Mouse (Mus musculus): ENCODE measurements at regions not wholly inside any gene's neighbourhood (a gene's known extent, or its start where the extent isn't known, plus 50 kb on each side); places are given as distances from the start of the nearest gene placed in this dataset.

DNA sequence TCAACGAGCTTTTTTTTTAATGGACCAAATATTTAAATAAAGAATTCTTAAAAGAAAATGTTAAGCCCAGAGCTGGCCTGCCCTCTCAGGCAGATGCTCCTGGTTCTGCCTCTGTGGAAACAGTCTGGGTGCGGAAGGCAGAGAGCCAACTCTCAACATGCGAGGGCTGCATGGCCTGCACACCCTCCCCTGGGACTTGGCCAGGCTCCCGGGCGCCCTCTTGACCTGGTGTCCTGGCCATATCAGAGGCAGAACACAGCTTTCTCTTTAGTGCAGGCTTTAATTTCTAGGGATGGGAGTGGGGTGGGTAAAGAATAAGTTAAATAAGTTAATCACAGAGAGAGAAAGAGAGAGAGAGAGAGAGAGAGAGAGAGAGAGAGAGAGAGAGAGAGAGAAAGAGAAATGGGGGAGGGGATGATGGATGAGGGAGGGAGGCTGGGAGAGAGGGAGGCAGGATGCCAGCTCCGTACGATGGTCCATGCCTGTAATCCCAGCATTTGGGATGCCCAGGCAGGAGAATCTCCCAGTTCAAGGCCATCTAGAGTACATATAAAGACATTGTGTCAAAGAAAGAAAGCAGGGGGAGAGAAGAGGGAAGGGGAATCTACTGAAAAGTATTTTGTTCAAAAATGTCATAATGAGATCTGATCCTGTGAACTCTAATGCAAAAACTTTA lies 123.2 kb upstream of the Plekha5 start:
- DNase-seq (ENCODE audit: low read depth, low spot score), result no peak

DNA sequence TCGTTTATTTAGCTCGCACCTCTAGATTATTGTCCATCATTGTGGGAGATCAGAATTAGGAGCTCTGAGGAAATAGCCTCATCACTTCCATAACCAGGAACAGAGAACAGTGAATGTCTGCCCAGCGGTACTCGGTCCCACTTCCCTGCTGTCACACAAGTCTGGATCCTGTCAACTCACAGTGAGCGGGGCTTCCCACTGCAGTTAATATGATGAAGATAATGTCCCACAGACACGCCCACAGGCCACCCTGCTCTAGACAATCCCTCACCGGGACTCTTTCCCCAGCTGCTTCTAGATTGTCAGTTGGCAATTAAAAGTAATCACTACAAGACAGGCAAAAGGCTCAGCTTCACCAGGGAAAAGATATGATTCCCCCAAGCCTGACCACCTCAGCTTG lies 124.2 kb upstream of the Plekha5 start:
- no peak for DNase-seq (ENCODE audit: low read depth, low spot score)

DNA sequence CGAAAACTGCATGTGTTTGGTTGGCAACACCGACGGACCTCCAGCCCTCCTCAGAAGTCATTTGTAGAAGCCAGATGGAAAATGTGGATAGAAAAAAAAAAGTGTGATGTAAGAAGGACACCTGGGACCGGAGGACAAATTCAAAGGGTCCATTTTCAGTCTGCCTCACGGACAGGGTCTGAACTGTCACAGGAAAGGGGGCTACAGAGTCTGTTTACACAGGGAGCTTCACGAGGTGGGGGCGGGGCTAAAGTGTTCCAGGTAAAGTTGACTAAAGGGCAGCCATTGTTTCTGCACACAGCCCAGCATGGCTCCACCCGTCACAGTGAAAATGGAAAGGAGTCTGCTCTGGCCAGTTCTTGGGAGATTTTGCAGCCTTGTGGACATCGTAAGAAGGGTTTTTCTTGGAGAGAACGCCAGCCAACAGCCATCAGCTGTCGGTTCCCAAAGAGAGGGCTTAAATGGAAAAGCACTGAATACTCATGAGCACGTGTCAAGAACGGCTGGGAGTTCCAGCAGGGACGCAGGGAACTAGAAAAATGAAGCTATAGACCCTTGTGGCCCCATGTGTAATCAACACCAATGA lies 125.8 kb upstream of the Plekha5 start:
- peak; percentile 23 for DNase-seq (ENCODE audit: low read depth, low spot score)

DNA sequence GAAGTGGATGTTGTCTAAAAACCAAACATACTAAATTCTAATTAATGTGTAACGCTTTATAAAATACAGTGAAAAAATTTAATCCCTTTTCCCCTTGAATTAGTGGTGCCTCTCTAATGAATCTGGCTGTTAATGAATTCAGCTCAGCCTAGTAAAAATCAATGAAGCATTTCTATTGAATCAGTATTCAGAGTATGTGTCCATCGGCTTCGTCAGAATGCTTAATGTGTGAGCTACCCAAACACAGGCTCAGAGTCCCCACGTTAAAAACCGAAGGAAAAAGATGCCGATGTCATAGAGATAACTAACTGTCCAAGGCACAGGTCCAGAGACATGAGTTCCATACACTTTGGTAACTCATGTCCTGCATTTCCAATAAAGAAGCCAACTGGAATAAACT lies 126.3 kb upstream of the Plekha5 start:
- no peak for DNase-seq (ENCODE audit: low read depth, low spot score)

DNA sequence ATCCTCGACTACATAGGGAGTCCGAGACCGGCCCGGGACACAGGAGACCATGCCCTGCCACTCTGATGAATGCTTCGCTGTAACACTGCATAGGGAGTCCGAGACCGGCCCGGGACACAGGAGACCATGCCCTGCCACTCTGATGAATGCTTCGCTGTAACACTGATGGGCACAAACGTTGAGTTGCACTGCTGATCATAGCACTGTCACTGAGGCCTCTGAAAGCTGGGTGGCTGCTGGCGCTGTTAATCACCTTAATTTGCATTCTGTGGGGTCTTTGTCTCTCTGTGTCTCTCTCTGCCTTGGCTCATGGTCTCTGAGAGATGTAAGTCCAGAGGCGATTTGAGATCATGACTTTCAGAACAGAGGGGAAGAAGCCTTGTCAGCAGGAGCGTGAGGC lies 133.7 kb upstream of the Plekha5 start:
- DNase-seq (ENCODE audit: low read depth, low spot score), result no peak

DNA sequence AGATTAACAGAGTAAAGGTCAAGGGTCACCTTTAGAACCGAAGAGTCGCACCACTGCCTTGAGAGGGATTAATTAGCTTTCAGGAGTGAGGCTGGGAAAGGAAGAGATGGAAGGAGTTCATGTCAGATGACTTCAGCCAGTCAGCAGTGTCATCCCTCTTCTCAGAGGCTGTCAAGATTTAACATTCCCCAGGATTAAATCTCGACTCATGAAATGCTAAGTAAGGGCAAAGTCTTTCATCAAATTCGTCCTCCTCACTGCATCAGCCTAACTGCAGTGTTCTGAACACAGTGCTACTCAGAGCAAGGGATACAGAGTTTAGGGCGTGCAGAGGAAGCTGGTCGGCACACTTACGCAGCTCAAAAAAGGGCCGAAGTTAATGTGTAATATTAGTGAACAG lies 135.1 kb upstream of the Plekha5 start:
- DNase-seq (ENCODE audit: low read depth, low spot score), result no peak

DNA sequence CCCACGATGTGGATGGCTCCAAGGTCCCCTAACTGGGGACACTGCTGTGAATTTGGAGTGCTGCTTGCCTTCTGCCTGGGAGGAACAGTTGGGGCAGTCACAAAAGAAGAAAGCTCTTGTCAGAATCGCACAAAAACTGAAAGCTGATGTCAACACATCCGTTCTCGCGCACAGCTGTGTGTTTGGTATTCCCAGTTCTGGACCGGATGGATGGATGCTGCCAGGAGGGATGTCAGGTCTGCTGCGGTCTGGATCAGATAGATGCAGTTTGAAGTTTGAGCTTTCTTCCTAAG lies 141.6 kb upstream of the Plekha5 start:
- DNase-seq (ENCODE audit: low read depth, low spot score), result no peak

DNA sequence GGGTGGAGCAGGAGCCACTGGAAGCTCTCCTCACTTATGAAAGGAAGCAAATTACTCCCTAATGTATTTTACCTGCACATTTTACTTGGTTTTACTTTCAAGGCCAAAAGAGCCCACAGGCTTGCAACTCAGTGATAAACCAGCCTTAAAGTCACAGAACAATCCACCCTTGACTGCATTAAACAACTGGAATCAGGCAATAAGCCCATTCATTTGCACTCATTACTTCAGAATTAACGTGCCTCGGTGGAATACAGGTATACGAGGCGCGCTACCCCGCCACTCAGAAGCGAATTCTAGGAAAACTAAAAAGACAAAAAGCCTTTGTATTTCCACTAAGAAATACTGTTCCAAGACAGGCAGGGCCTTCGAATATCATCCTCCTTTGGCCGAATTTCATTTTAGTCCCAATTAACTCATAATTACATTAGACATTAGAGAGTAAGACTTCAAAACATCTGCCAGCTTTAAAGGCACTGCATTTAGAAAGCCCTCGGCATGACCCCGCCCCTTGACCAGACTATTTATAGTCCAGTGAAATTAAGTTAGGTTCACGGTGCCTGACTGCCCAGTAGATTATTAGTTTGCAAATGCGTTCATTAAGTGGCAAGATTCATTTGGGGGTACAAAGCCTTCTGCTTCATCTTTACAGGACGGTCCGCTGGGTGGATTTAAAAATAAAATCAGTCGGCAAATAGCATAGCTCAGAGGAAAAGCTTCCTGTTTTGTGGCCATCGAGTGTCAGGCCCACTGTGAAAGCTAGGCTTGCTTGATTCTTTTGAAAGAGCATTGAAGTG lies 142.2 kb upstream of the Plekha5 start:
- DNase-seq (ENCODE audit: low read depth, low spot score), result no peak

DNA sequence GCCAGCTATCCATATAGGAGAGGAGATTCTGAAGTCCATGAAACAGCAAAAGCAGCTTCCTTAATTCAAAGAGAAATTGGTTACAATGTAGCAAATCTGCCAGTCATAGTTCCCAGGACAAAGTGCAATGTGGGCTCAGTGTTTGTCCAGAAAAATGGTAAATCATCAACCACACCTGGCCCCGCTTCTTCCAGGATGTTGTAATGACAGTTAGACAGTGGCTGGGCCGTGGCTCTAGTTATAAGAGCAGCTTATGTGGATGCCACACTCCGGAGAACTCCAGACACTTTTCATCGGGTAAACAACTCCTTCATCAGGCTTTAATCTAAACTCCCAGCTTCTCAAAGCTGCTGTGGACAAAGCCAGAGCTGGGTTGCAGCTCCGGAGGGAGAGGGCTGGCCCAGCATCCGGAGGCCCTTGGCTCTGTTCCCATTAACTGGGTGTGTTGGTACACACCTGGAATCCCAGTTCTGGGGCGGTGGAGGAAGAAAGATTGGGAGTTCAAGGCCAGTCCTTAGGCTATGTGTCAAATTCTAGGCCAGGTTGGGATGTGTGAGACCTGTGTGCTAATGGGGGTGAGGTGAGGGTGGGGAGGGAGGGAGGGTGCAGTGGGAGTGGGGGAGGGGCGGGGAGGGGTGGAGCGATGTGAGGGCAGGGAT lies 142.9 kb upstream of the Plekha5 start:
- DNase-seq (ENCODE audit: low read depth, low spot score), result peak; percentile 47

DNA sequence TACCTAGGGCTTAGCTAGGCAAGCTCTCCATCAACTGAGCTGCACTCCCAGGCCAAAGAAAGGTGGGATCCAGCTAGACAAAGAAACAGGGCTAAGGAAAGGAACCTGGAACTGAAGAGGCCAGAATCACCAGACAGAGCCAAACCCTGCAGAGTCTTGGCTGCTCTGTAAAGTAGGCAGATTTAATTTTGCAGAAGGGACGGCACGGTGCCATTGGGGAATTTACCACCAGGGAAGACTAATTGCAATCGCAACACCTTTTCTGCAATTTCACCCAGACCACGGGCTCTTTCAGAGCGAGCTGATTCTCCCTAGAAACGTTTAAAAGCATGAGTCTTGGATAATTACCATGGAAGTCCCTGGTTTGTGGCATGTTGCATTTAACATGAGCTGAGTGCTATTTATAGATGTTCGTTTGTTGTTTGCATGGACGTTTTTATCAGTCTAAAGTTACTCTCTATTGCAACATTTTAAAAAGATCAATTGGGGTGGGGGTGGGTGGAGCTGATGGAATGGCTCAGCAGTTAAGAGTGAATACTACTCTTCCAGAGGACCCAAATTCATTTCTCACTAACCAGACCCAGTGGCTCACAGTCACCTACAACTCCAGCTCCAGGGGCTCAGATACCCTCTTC lies 144.0 kb upstream of the Plekha5 start:
- DNase-seq (ENCODE audit: low read depth, low spot score), result no peak

DNA sequence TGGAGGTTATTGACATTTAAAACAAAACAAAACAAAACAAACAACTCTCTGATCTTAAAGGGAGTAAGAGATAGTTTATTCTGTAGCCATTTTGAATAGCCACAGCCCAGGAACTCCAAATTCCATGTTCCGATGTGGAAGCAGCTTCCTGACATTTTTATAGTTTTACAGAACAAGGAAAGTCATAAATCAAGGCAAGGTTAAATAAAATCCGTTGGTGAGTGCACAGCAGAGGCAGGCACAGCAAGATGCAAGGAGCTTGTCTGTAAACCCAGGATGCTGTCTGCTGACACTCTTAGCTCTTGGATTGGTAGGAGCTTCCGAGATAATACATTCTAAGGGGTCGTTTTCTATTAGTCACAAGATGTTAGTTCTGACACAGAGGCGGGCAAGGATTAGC lies 145.1 kb upstream of the Plekha5 start:
- no peak for DNase-seq (ENCODE audit: low read depth, low spot score)

DNA sequence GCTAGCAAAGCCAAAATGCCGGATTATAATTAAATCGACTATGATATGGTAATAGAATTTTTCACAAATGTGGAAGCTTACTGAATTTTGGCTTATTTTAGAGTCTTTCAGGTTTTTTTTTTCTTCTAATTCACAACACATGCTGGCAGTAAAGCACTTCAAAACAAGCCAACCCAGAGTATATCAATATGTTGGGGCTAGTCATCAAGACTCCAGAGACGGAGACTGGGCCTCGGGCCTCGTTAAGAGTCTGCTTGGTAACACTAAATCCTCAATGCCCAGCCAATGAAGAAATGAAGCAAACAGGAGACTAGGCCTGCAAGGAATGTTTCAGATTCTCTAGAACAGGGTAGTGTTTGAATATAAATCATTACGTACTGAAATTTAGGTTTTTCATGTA lies 153.3 kb upstream of the Plekha5 start:
- DNase-seq (ENCODE audit: low read depth, low spot score), result no peak

DNA sequence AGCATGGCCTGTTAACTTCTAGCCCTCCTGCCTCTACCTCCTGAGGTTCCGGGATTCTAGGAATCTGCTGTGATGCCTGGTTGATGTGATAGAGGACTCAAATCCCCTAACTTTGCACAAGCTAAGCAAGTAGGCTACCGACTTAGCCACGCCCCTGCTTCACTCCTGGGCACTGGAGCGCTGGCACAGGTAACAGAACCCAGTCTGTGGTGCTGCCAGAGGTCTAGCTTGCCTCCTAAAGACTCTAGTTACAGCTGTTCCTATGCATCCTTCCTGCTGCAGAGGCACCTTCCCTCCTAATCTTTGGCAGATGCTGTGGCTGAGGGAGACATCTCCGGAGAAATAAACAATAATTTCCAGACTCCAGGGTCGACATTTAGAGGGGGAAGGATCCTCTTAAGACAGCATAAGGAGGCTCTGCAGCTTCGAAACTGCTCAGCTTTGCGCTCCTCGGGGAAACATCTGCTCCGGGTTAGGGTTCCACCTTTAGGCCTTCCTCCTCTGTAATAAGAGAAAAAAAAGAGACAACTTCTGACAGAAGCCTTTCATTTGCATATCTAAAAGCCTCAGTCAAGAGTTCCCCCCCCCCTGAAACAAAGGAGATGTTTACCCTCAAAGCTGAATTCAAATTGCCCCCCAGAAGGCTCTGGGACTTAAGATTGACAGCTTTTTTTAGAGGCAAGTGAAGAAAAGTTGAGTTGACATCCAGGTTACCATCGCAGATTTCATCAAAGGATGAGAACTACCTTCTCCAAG lies 155.4 kb upstream of the Plekha5 start:
- DNase-seq (ENCODE audit: low read depth, low spot score), result no peak

DNA sequence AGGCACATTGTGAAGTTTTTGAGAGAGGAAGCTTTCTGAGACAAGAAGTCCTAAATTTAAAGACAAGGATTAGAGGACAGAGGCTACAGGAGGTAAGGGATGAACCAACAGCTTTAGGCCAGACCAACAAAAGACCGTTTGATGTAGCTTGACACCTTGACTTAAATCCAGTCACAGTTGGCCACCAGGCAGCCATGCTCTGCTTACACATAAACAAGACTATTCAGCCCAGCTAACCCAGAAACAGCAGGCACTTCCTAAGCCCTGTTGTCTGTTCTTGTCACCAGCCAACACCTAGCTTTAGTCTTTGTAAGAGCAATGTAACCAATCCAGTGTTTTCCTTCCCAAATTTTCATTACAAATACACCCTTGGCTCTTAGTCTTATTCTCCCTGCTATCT lies 159.9 kb upstream of the Plekha5 start:
- DNase-seq (ENCODE audit: low read depth, low spot score), result peak; percentile 13

DNA sequence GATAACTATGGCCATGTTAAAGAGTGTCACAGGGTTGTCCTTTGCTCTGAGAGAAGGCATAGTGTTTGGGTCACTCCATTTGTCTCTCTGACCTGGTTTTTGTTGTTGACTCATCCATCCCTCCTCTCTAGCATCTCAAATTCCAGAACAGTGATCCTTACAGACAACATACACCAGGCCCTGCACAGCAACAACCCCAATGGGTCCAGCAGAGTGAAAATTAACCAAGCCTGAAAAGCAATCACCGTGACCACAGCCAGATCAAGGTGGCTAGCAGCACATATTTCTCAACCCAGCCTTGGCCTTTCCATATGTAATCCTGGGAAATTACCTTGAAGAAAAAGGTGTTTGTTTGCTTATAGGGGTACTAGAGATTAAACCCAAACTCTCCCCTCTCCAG lies 162.0 kb upstream of the Plekha5 start:
- no peak for DNase-seq (ENCODE audit: low read depth, low spot score)

DNA sequence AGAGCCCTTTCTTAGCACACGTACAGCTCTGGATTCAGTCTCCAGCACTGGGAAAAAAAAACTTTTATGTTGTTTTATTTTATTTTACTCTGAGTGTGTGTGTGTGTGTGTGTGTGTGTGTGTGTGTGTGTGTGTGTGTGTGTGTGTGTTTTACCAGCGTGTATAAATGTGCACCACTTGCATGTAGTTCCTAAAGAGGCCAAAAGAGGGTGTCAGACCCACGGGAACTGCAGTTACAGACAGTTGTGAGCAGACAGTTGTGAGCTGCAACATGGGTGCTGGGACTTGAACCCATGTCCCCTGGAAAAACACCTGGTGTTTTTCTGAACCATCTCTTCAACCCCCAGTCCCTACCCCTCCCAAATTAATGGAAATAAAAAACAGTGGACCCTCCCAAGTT lies 165.1 kb upstream of the Plekha5 start:
- peak; percentile 45 for DNase-seq (ENCODE audit: low read depth, low spot score)

DNA sequence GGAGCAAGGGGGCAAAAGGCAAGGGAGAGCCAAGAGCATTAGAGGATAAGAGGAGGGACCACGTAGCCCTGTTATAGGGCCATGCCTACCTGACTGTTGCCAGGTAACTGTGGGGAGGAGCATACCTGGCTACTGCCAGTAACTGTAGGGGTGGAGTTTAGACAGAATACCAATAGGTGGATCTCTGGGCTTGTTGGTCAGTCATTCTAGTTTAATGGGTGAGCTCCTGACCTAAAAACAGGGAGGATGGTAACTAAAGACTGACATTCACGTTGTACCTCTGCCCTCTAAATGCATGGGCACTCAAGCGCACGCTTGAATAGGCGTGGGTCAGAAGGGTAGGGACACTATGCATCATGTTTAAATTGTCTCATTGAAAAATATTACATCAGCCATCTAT lies 165.8 kb upstream of the Plekha5 start:
- DNase-seq (ENCODE audit: low read depth, low spot score), result no peak

DNA sequence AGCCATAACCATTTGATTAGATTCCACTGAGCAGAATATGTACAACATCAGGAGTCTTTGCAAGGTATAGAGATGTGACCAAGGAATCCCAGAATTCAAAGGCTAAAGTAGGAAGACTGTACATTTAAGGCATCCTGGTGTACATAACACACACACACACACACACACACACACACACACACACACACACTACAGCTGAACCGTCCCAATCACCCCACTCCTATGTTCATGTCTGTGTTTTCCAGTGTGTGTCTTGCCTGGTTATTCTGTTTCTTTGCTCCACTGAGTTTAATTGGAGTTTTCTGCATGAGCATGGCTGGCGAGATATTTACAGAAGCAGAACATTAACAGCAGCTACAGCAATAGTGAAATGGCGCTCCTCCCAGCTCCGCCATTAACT lies 172.3 kb upstream of the Plekha5 start:
- DNase-seq (ENCODE audit: low read depth, low spot score), result no peak

DNA sequence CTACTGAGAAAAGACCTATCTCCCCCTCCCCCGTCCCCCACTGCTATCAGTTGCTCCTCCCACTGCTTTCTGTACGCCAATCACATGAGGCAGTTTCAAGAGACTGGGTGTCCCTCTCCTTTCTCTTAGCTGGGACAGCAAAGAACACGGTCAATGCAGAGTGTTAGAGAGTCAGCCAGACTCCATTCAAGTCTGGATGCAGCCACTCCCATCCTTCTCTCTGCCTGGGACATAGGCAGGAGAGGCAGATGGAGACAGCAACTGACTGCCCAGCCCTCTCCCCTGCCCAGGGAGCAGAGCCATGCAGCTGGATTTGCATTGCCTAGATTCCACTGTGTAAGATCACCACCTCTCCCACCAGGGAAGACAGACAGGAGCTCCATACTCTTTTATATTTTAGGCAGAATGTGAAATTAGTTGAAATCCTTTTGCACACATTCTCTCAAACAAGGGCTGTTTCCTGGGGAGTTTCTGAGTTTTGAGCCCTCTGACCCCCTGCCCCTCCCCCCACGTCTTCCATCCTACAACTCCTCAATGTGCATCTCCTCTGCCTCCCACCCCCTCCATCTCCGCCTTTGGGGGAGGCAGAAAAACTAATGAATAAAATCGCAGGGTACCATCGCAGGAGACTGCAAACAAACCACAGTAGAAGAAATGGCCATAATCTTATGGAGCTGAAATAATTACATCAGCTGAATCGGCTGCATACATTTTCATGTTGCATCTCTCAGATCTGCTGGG lies 180.3 kb upstream of the Plekha5 start:
- peak; percentile 66 for DNase-seq (ENCODE audit: low read depth, low spot score)

DNA sequence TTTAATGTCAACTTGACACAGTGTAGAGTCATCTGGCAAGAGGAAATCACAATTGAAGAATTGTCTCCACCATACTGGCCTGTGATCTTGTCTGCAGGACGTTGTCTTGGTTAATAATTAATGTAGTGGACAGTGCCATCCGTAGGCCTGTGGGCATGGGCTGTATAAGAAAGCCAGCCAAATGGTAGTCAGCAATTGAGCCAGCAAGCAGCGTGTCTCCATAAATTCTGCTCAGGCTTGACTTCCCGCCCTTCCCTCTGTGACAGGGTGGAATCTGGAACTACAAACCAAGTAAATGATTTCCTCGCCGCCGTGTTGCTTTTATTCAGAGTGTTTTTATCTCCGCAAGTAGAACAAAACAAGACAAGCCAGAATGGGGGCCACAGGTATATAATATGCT lies 184.5 kb upstream of the Plekha5 start:
- DNase-seq (ENCODE audit: low read depth, low spot score), result no peak

DNA sequence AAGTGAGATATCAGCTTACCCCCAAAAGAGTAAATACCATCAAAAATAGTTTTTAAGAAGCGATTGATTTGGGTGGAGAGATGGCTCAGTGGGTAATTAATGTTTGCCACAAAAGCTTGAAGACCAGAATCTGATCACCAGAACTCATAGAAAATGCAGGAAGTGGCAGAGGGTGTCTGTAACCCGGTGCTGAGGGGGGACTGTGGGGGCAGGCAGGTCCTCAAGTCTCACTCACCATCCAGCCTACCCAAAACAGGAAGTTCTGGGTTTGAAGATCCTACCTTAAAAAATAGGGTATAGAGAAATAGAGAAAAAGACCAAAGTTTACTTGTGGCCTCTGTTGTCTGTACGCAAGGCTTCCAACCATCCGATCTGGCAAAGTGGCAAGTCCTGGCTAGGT lies 190.3 kb upstream of the Plcz1 start:
- no peak for DNase-seq (ENCODE audit: low read depth, low spot score)
